Mouse (Mus musculus): Measurements from ENCODE around the gene Senp8. TPM values are rescaled to one million over a fixed set of nuclear protein-coding genes. Genes with fewer than 3 reads are reported as not detected.

Senp8 gene
- polyA plus RNA-seq (2012; rRNA removed) = 8.0 and 11.1 TPM in 2 replicates

GRCm38 (mm10) chr9:59750267-59751065, at the start of gene Senp8, which contains the start of gene Myo9a:
Gene Senp8 (minus strand): TSS chr9:59750710.
Gene Myo9a (plus strand): TSS chr9:59750896.

Other genes starting within 250 kb of the Senp8 start
- 24.9 and 35.8 TPM in 2 replicates for gene Hexa, start 211.2 kb downstream of the Senp8 start, polyA plus RNA-seq (2012; rRNA removed)
- gene Tmem202, start 210.9 kb downstream of the Senp8 start, polyA plus RNA-seq (2012; rRNA removed) = 0.07 TPM in 1 of 2 replicates, not detected in the other
- 4.0 and 5.4 TPM in 2 replicates for gene Celf6, start 172.8 kb downstream of the Senp8 start, polyA plus RNA-seq (2012; rRNA removed)
- gene Parp6, start 133.4 kb downstream of the Senp8 start, polyA plus RNA-seq (2012; rRNA removed) = 67.3 and 90.3 TPM in 2 replicates
- 1,514 and 2,121 TPM in 2 replicates for gene Pkm, start 94.3 kb downstream of the Senp8 start, polyA plus RNA-seq (2012; rRNA removed)
- gene Gramd2, start 70.6 kb downstream of the Senp8 start, polyA plus RNA-seq (2012; rRNA removed) = 0.32 and 0.76 TPM in 2 replicates
- 11.6 and 18.1 TPM in 2 replicates for gene Myo9a, start 186 bp upstream of the Senp8 start, polyA plus RNA-seq (2012; rRNA removed)
- 0.07 and 0.20 TPM in 2 replicates for gene Nr2e3, start 209.9 kb upstream of the Senp8 start, polyA plus RNA-seq (2012; rRNA removed)